Mouse (Mus musculus): Measurements from ENCODE around the gene Mre11a. TPM values are rescaled to one million over a fixed set of nuclear protein-coding genes. Genes with fewer than 3 reads are reported as not detected.
A peak's percentile ranks its signal among the peaks of the same experiment; 100 is the strongest.

Mre11a gene
- 19.9 and 20.8 TPM in 2 replicates for polyA plus RNA-seq (2014; fragmentation: Nextera tagmentation; extraction: Ambion mirVana)

DNA sequence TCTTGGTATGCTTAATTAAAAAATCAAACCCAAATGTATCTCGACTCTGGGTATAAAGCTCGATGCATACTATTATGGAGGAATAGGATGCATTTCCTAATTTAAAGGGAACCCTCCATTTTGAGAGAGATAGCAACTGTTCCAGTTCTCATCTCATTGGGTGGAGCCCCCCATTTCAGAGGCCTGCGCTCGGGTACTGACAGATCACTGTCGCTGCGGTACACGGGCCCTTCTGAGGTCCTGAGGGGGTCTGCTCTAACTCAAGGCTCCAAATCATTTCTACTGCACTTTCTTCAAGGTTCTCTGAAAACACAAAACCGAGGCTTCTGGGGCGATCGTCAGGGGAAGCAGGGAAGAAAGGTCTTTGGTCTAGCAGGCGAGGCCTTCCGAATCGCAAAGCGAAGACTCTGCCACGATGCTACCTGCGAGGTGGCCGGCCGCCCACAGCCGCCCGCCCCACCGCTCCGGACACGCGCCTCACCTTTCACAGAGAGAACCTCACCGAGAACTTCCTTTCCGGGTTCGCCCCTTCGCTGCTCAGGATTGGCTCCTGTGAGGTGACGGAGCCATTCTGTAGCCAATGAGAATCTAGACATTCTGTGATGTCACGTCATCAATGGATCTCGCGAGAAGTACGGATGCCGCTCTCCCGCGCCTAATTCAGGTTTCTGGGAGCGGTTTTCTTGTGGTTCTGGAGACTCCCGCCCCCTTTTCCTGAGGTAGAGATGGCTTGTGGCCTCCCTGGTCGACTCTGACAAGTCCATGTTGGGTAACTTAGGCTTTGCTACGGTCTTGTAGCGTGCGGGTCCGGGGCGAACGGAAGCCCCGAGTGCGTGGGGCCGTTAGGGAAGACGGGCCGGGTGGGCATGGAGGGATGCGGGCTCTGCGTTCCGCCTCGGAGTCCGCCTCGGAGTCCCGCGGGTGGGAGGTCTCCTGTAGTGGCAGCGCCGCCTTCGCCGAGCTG, at the start of gene Mre11a, which contains the start of gene Ankrd49:
Gene Mre11a, plus strand, starts transcription at position 616 of the 964 bp plus-strand sequence.
Gene Ankrd49, minus strand, starts transcription at position 818 of the 964 bp plus-strand sequence.
- peak; percentile 100 for ATAC-seq (ENCODE audit: low read depth)
- no peaks in the 10 kb centered on the region for H3K27me3 ChIP-seq (replicated peaks; ENCODE audit: control insufficient read depth, insufficient read depth, low read length)
- peak within 1 kb of the TSS; percentile 78 for H3K9ac ChIP-seq (ENCODE audit: low read depth, low read length)
- no peaks in the 10 kb centered on the region for H3K9me3 ChIP-seq (ENCODE audit: control insufficient read depth, low read length)
- WGBS, result under 1% methylated on average over 62 of the region's 62 CpGs
- peak within 1 kb of the TSS; percentile 96 for H3K27ac ChIP-seq (replicated peaks; ENCODE audit: low read depth, low read length)
- H3K36me3 ChIP-seq (ENCODE audit: control insufficient read depth, insufficient read depth, low read length), result peaks cover 55% of the 10 kb centered on the region
- no peaks in the 10 kb centered on the region for H3K4me1 ChIP-seq (ENCODE audit: control insufficient read depth, insufficient read depth, low read length)
- peak; percentile 99 for DNase-seq (ENCODE audit: low spot score)
- H3K4me3 ChIP-seq (ENCODE audit: low read depth, low read length), result peak within 1 kb of the TSS; percentile 55
- H3K4me2 ChIP-seq (ENCODE audit: low read depth, low read length), result peak within 1 kb of the TSS; percentile 65

DNA sequence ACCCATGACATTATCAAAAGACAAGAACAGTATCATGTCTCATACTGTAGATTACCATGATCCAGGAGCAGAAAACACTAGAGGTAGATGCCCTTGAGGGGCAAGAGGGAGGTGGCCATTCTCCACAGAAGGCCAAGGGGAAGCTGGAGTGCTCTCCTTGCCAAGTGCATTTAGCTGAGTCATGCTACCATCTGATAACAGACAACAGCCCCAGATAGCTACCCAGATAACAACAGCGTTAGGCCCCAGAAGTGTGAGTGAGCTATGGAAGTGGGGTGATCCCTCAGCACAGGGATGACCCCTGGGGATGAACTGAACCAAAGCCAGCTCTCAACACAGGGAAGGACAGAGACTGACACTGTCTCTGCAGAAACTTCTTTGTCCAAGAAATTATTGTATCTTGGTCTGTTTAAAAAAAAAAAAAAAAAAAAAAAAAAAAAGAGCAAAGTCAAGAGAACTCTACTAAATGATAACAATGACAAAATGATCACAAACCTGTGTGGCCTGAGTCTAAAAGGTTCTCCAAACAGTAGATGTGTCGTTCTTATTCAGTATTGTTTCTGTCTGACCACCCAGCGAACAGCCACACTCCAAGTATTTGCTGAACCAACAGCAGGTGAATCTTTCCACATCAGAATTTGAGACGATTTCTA, 44.8 kb upstream of the Mre11a start:
- Histone ChIP-seq H3K4me2 (ENCODE audit: low read depth, low read length) (no peak overlapping the region), H3K4me1 (ENCODE audit: control insufficient read depth, insufficient read depth, low read length) (no peaks in the 10 kb centered on the region), H3K27me3 (replicated peaks; ENCODE audit: control insufficient read depth, insufficient read depth, low read length) (no peaks in the 10 kb centered on the region), H3K9me3 (ENCODE audit: control insufficient read depth, low read length) (no peaks in the 10 kb centered on the region), H3K9ac (ENCODE audit: low read depth, low read length) (no peak overlapping the region), H3K36me3 (ENCODE audit: control insufficient read depth, insufficient read depth, low read length) (no peaks in the 10 kb centered on the region), H3K27ac (replicated peaks; ENCODE audit: low read depth, low read length) (no peak overlapping the region), H3K4me3 (ENCODE audit: low read depth, low read length) (no peak overlapping the region)
- ATAC-seq (ENCODE audit: low read depth) (no peak), DNase-seq (ENCODE audit: low spot score) (no peak)
- WGBS, result 87% methylated on average over 4 of the region's 4 CpGs

DNA sequence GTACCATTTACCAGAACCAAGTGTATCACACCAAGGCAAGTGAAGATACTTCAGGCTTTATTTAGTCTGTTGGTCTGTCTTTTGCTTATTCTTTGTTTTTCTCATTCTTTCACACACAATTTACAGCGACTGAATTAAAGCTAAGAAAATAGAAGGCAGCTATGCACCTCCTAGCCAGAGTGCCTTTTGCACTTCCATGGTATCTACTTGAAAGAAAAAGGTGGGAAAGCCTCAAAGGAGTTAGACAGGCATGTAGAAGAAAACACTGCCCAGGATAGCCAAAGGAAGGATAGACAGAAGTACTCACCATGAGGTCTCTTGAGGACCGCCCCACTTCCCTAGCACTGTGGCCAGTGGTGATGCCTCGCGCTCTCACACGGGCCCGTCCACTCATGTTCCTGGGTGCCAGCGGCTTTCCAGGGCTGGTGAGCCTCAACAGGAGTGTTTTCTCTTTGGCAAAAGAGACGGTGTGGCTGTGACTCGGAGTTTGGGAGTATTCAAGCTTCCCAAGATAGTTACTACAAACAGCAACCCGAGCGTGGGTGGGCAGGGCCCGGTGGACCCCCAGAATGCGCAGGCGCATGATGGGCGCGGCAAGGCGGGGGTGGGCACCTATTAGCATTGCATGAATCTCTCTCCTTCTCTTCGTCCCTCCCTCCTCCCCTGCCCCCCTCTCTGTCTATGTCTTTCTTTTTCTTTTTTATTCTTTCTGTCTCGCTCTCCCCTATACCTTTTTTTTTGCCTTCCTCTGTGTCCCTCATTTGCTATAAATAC, 44.1 kb upstream of the Mre11a start, which contains the start of gene Piwil4:
Gene Piwil4, minus strand, starts transcription at position 583 of the 774 bp plus-strand sequence.
- Histone ChIP-seq H3K9ac (ENCODE audit: low read depth, low read length) (no peak within 1 kb of the TSS), H3K9me3 (ENCODE audit: control insufficient read depth, low read length) (no peaks in the 10 kb centered on the region), H3K36me3 (ENCODE audit: control insufficient read depth, insufficient read depth, low read length) (no peaks in the 10 kb centered on the region), H3K4me3 (ENCODE audit: low read depth, low read length) (no peak within 1 kb of the TSS), H3K4me1 (ENCODE audit: control insufficient read depth, insufficient read depth, low read length) (no peaks in the 10 kb centered on the region), H3K27me3 (replicated peaks; ENCODE audit: control insufficient read depth, insufficient read depth, low read length) (no peaks in the 10 kb centered on the region), H3K27ac (replicated peaks; ENCODE audit: low read depth, low read length) (no peak within 1 kb of the TSS), H3K4me2 (ENCODE audit: low read depth, low read length) (no peak within 1 kb of the TSS)
- 84% methylated on average over 18 of the region's 19 CpGs for WGBS
- DNase-seq (ENCODE audit: low spot score) (no peak), ATAC-seq (ENCODE audit: low read depth) (no peak)

DNA sequence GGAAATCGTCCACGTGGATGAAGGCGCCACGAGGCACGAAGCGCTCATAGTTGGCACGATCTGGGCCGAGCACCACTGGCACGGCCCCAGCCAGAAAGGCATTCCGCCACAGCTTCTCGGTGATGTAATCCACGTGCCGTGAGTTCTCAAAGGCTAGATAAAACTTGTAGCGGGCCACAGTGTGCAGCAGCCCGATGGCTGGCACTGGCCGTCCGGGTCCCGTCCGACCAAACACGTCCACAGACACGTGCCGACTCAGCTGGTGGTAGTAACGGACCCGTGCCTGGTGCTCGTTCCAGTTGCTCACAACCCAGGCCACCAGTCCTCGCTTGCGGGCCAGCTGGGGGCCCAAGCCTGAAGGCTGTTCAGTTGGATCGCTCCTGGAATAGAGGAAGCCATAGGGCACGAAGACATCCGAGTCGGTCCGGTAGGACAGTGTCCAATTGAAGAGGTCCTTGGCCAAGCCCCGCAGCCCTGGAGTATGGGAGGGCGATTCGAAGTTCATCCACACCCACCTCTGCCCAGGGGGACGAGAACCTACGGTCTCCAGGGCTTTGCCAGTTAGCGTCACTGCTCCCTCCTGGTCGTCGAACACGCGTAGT, 33.5 kb upstream of the Mre11a start:
- Histone ChIP-seq H3K27ac (replicated peaks; ENCODE audit: low read depth, low read length) (no peak overlapping the region), H3K4me1 (ENCODE audit: control insufficient read depth, insufficient read depth, low read length) (peaks cover 3% of the 10 kb centered on the region), H3K9me3 (ENCODE audit: control insufficient read depth, low read length) (no peaks in the 10 kb centered on the region), H3K9ac (ENCODE audit: low read depth, low read length) (peak overlapping the region; percentile 73), H3K4me3 (ENCODE audit: low read depth, low read length) (peak overlapping the region; percentile 57), H3K27me3 (replicated peaks; ENCODE audit: control insufficient read depth, insufficient read depth, low read length) (peaks cover 6% of the 10 kb centered on the region; the same call in 1 of the 2 replicates), H3K36me3 (ENCODE audit: control insufficient read depth, insufficient read depth, low read length) (no peaks in the 10 kb centered on the region), H3K4me2 (ENCODE audit: low read depth, low read length) (peak overlapping the region; percentile 91)
- 58% methylated on average over 42 of the region's 42 CpGs for WGBS
- ATAC-seq (ENCODE audit: low read depth) (no peak), DNase-seq (ENCODE audit: low spot score) (no peak)

DNA sequence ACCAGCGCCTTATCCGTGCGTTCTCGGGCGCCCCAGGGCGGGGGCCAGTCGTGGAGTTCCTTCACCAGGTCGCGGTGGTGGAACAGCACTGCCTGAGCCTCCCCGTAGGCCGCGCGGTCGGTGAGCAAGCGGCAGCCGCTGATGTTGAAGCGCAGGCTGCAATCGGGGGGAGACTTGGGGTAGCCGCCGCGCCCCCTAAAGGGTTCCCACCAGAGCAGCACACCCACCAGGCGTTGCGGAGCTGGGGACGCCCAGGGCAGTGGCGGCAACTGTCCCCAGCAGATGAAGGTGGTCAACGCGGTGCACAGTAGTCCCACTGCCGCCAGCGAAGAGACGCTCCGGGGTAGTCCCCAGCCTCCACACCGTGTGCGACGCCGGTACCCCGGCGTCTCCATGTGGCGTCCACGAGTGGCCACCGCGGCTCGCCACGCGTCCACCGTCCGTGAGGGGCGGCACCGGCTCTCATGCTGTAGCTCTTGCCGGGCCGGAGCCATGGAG, 32.9 kb upstream of the Mre11a start:
- H3K36me3 ChIP-seq (ENCODE audit: control insufficient read depth, insufficient read depth, low read length), result no peaks in the 10 kb centered on the region
- H3K27me3 ChIP-seq (replicated peaks; ENCODE audit: control insufficient read depth, insufficient read depth, low read length), result peaks cover 6% of the 10 kb centered on the region; the same call in 1 of the 2 replicates
- no peak overlapping the region for H3K27ac ChIP-seq (replicated peaks; ENCODE audit: low read depth, low read length)
- no peaks in the 10 kb centered on the region for H3K9me3 ChIP-seq (ENCODE audit: control insufficient read depth, low read length)
- DNase-seq (ENCODE audit: low spot score), result peak; percentile 29
- ATAC-seq (ENCODE audit: low read depth), result peak; percentile 55
- no peaks in the 10 kb centered on the region; the same call in none of the 2 replicates for H3K4me1 ChIP-seq (ENCODE audit: control insufficient read depth, insufficient read depth, low read length)
- peak overlapping the region; percentile 57 for H3K4me3 ChIP-seq (ENCODE audit: low read depth, low read length)
- peak overlapping the region; percentile 73 for H3K9ac ChIP-seq (ENCODE audit: low read depth, low read length)
- WGBS, result 1% methylated on average over 28 of the region's 50 CpGs
- peak overlapping the region; percentile 91 for H3K4me2 ChIP-seq (ENCODE audit: low read depth, low read length)

DNA sequence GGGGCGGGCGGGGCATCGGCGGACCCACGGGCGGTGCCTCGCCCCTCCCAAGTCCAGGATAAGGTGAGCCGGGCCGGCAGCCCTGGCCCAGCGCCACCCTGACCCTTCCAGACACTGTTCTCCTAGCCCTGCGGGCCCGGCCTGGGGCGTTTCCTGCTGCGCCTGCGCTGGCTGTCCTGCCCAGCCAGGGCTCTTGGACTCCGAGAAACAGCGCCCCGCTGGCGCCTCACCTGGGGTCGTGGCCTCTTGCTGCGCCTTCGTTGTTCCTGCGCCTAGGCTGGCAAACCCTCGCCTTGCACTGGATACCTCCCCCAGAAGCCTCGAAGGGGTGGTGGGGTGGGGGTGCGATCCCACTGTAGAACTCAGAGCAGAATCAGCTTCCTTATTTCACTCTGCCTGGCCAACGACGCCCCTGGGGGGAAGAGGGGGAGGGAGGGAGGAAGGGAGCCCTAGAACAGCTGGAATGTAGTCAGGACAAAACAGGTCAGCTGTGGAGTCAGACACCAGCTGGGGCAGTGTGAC, 32.4 kb upstream of the Mre11a start, which contains the start of gene Fut4:
Gene Fut4, minus strand, starts transcription at position 393 of the 522 bp plus-strand sequence.
- Histone ChIP-seq H3K9ac (ENCODE audit: low read depth, low read length) (peak within 1 kb of the TSS; percentile 73), H3K27ac (replicated peaks; ENCODE audit: low read depth, low read length) (no peak within 1 kb of the TSS), H3K4me2 (ENCODE audit: low read depth, low read length) (peak within 1 kb of the TSS; percentile 91), H3K27me3 (replicated peaks; ENCODE audit: control insufficient read depth, insufficient read depth, low read length) (peaks cover 6% of the 10 kb centered on the region; the same call in 1 of the 2 replicates), H3K36me3 (ENCODE audit: control insufficient read depth, insufficient read depth, low read length) (no peaks in the 10 kb centered on the region), H3K4me3 (ENCODE audit: low read depth, low read length) (peak within 1 kb of the TSS; percentile 57), H3K9me3 (ENCODE audit: control insufficient read depth, low read length) (no peaks in the 10 kb centered on the region), H3K4me1 (ENCODE audit: control insufficient read depth, insufficient read depth, low read length) (no peaks in the 10 kb centered on the region; the same call in none of the 2 replicates)
- DNase-seq (ENCODE audit: low spot score), result peak; percentile 44
- ATAC-seq (ENCODE audit: low read depth), result peak; percentile 66
- 0% methylated on average over 15 of the region's 28 CpGs for WGBS

DNA sequence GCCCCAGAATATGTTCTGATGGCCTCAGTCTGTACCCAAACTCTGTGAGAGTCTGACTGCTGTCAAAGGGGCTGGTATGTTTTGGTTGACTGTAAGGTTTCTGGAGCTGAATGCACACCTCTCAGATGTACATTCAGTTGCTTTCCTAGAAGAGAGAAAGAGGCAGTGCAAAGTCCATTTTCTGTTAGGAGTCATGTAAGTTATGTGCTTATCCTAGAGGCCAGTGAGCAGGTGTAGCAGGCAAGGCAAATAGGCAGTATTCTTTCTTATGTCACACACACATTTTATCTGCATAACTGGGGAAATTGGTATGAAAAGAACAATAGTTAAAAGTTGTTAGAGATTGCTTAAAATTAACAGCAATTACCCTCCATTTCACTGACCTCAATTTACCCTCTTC, 30.5 kb upstream of the Mre11a start:
- Histone ChIP-seq H3K9ac (ENCODE audit: low read depth, low read length) (no peak overlapping the region), H3K27me3 (replicated peaks; ENCODE audit: control insufficient read depth, insufficient read depth, low read length) (peaks cover 6% of the 10 kb centered on the region; the same call in 1 of the 2 replicates), H3K4me1 (ENCODE audit: control insufficient read depth, insufficient read depth, low read length) (no peaks in the 10 kb centered on the region; the same call in none of the 2 replicates), H3K36me3 (ENCODE audit: control insufficient read depth, insufficient read depth, low read length) (no peaks in the 10 kb centered on the region), H3K27ac (replicated peaks; ENCODE audit: low read depth, low read length) (no peak overlapping the region), H3K4me2 (ENCODE audit: low read depth, low read length) (no peak overlapping the region), H3K9me3 (ENCODE audit: control insufficient read depth, low read length) (no peaks in the 10 kb centered on the region), H3K4me3 (ENCODE audit: low read depth, low read length) (no peak overlapping the region)
- DNase-seq (ENCODE audit: low spot score), result no peak
- no peak for ATAC-seq (ENCODE audit: low read depth)
